Mouse (Mus musculus) CH12.LX (cell line): ENCODE measurements around the gene Uso1. TPM values are rescaled to one million over a fixed set of nuclear protein-coding genes. Genes with fewer than 3 reads are reported as not detected.

ENCODE experiments used
- DNase-seq: peaks from one replicate; pipeline ENCODE4 v3.0.0-alpha.2; 2013; ENCODE audit errors: extremely low read depth
- H3K27ac ChIP-seq: 2 replicates; pipeline ENCODE4 v1.5.1; 2012; ENCODE audit warnings: low read depth, mild to moderate bottlenecking, control low read depth, moderate library complexity; ENCODE audit not compliant: insufficient read depth
- H3K27me3 ChIP-seq: replicated peaks from 2 replicates; pipeline ENCODE3; 2012; ENCODE audit warnings: inconsistent platforms
- H3K36me3 ChIP-seq, 2 experiments: replicated peaks in 1 of 2; 2 replicates each; pipeline versions ENCODE3 to v1.6.1; 2012; ENCODE audit warnings: inconsistent platforms in 1 of 2, low read length in 1 of 2, mild to moderate bottlenecking in 1 of 2, mixed read lengths in 1 of 2, moderate library complexity in 1 of 2; ENCODE audit not compliant: control insufficient read depth in 1 of 2, insufficient read depth in 1 of 2
- H3K4me1 ChIP-seq, 2 experiments: 2 replicates each; pipeline ENCODE4 v1.6.1; 2012; ENCODE audit warnings: inconsistent platforms in 1 of 2, moderate library complexity in 1 of 2; ENCODE audit not compliant: insufficient read depth in 2 of 2, control insufficient read depth in 1 of 2
- H3K4me2 ChIP-seq: 2 replicates; pipeline ENCODE4 v1.6.1; 2012; ENCODE audit warnings: low read depth, mild to moderate bottlenecking, control low read depth; ENCODE audit not compliant: poor library complexity, insufficient read depth, severe bottlenecking
- H3K4me3 ChIP-seq, 3 experiments: fragments of 150-350 bp in 1 of 3; sonication (generic) in 1 of 3; replicated peaks in 1 of 3; 2 replicates each; pipeline versions ENCODE3 to v1.5.1; 2011 to 2012; ENCODE audit warnings: low read depth in 2 of 3, low read length in 2 of 3, mild to moderate bottlenecking in 2 of 3, moderate library complexity in 2 of 3, control low read depth in 1 of 3, improper control_type of control experiment in 1 of 3, inconsistent platforms in 1 of 3, mixed read lengths in 1 of 3; ENCODE audit not compliant: poor library complexity in 1 of 3
- H3K79me2 ChIP-seq: replicated peaks from 2 replicates; pipeline ENCODE4 v1.6.1; 2012; ENCODE audit warnings: mild to moderate bottlenecking, moderate library complexity; ENCODE audit not compliant: control insufficient read depth, poor library complexity, insufficient read depth, severe bottlenecking; ENCODE audit errors: extremely low read depth
- H3K9ac ChIP-seq: 2 replicates; pipeline ENCODE4 v1.6.1; 2012; ENCODE audit warnings: low read depth, mild to moderate bottlenecking, control low read depth, moderate library complexity; ENCODE audit not compliant: insufficient read depth
- H3K9me3 ChIP-seq: replicated peaks from 2 replicates; pipeline ENCODE3; 2012; ENCODE audit warnings: low read length, inconsistent platforms, mixed read lengths
- BHLHE40 ChIP-seq: IDR thresholded peaks from 2 replicates; pipeline ENCODE4 v1.6.1; 2011; ENCODE audit warnings: mild to moderate bottlenecking, low read depth, low read length, improper control_type of control experiment
- ELF1 ChIP-seq: IDR thresholded peaks from 2 replicates; pipeline ENCODE4 v1.6.1; 2014; ENCODE audit warnings: low read depth, mild to moderate bottlenecking, inconsistent platforms, low read length, improper control_type of control experiment
- GABPA ChIP-seq: IDR thresholded peaks from 2 replicates; pipeline ENCODE4 v1.6.1; 2012; ENCODE audit warnings: low read depth, low read length, improper control_type of control experiment, inconsistent platforms; ENCODE audit not compliant: insufficient replicate concordance
- JUND ChIP-seq: conservative IDR thresholded peaks from 2 replicates; pipeline ENCODE4 v1.6.1; 2011; ENCODE audit warnings: low read depth, low read length, improper control_type of control experiment
- MAFK ChIP-seq: IDR thresholded peaks from 2 replicates; pipeline ENCODE4 v1.6.1; 2011; ENCODE audit warnings: low read length, improper control_type of control experiment; ENCODE audit not compliant: insufficient replicate concordance
- MAX ChIP-seq: IDR thresholded peaks from 2 replicates; pipeline ENCODE4 v1.6.1; 2011; ENCODE audit warnings: low read length, improper control_type of control experiment
- MAZ ChIP-seq: IDR thresholded peaks from 2 replicates; pipeline ENCODE4 v1.6.1; 2012; ENCODE audit warnings: low read depth, mild to moderate bottlenecking, inconsistent platforms, low read length, improper control_type of control experiment, moderate library complexity
- NELFE ChIP-seq: IDR thresholded peaks from 2 replicates; pipeline ENCODE4 v1.6.1; 2011; ENCODE audit warnings: low read depth, low read length, improper control_type of control experiment
- PAX5 ChIP-seq: IDR thresholded peaks from 2 replicates; pipeline ENCODE4 v1.6.1; 2012; ENCODE audit warnings: low read length, inconsistent platforms, mixed read lengths
- POLR2A ChIP-seq: IDR thresholded peaks from 2 replicates; pipeline ENCODE4 v1.6.1; 2011; ENCODE audit warnings: low read depth, mild to moderate bottlenecking, improper control_type of control experiment, low read length
- RCOR1 ChIP-seq: conservative IDR thresholded peaks from 2 replicates; pipeline ENCODE4 v1.6.1; 2012; ENCODE audit warnings: low read depth, mild to moderate bottlenecking, inconsistent platforms, low read length, improper control_type of control experiment
- SIN3A ChIP-seq: IDR thresholded peaks from 2 replicates; pipeline ENCODE4 v1.6.1; 2012; ENCODE audit warnings: low read length, improper control_type of control experiment, inconsistent platforms
- SMC3 ChIP-seq: IDR thresholded peaks from 2 replicates; pipeline ENCODE4 v1.6.1; 2011; ENCODE audit warnings: low read depth, low read length, improper control_type of control experiment
- TBP ChIP-seq: conservative IDR thresholded peaks from 2 replicates; pipeline ENCODE4 v1.6.1; 2011; ENCODE audit warnings: low read depth, low read length, improper control_type of control experiment
- TCF12 ChIP-seq: IDR thresholded peaks from 2 replicates; pipeline ENCODE4 v1.6.1; 2014; ENCODE audit warnings: low read depth, mild to moderate bottlenecking, inconsistent platforms, low read length, improper control_type of control experiment
- UBTF ChIP-seq: IDR thresholded peaks from 2 replicates; pipeline ENCODE4 v1.6.1; 2012; ENCODE audit warnings: low read depth, mild to moderate bottlenecking, inconsistent platforms, low read length, improper control_type of control experiment, moderate library complexity
- USF1 ChIP-seq: IDR thresholded peaks from 2 replicates; pipeline ENCODE4 v1.6.1; 2014; ENCODE audit warnings: low read depth, mild to moderate bottlenecking, inconsistent platforms, low read length, improper control_type of control experiment
- ZC3H11A ChIP-seq: IDR thresholded peaks from 2 replicates; pipeline ENCODE4 v1.6.1; 2012; ENCODE audit warnings: low read depth, mild to moderate bottlenecking, inconsistent platforms, low read length, improper control_type of control experiment
- ZKSCAN1 ChIP-seq: IDR thresholded peaks from 2 replicates; pipeline ENCODE4 v1.6.1; 2012; ENCODE audit warnings: low read depth, inconsistent platforms, low read length, improper control_type of control experiment, borderline replicate concordance
- dilution Hi-C: fragments of 300-500 bp; cut with MboI; formaldehyde crosslinking; loops from 2 replicates; pipeline ENCODE4 v1.14.3; 2020; ENCODE audit warnings: low sequenced_read_pairs; ENCODE audit not compliant: extremely low pct_unique_long_range_greater_than_20kb, extremely low pct_ligation_motif_present
- in situ Hi-C: fragments of 300-500 bp; cut with MboI; formaldehyde crosslinking; loops from 3 replicates; pipeline ENCODE4 v1.14.3; 2019; ENCODE audit warnings: low sequenced_read_pairs, low pct_ligation_motif_present, low pct_unique_long_range_greater_than_20kb, mixed read lengths
- polyA plus RNA-seq: library from polyadenylated mRNA; unstranded; fragments of >175 nt; gene quantifications from 2 replicates; pipeline ENCODE4 v1.2.1, GENCODE M21; 2012; ENCODE audit warnings: low read depth; ENCODE audit not compliant: insufficient read length
- total RNA-seq, 2 experiments: library from RNA; depleted of rRNA; stranded (reverse); fragments of 300-350 nt in 1 of 2; fragments of >200 nt in 1 of 2; gene quantifications; 2 replicates each; pipeline ENCODE4 v1.2.3; 2012 to 2014

Uso1 gene
- total and polyA plus RNA-seq, 3 experiments: 19.9 to 63.7 (median 20.9) TPM

DNA sequence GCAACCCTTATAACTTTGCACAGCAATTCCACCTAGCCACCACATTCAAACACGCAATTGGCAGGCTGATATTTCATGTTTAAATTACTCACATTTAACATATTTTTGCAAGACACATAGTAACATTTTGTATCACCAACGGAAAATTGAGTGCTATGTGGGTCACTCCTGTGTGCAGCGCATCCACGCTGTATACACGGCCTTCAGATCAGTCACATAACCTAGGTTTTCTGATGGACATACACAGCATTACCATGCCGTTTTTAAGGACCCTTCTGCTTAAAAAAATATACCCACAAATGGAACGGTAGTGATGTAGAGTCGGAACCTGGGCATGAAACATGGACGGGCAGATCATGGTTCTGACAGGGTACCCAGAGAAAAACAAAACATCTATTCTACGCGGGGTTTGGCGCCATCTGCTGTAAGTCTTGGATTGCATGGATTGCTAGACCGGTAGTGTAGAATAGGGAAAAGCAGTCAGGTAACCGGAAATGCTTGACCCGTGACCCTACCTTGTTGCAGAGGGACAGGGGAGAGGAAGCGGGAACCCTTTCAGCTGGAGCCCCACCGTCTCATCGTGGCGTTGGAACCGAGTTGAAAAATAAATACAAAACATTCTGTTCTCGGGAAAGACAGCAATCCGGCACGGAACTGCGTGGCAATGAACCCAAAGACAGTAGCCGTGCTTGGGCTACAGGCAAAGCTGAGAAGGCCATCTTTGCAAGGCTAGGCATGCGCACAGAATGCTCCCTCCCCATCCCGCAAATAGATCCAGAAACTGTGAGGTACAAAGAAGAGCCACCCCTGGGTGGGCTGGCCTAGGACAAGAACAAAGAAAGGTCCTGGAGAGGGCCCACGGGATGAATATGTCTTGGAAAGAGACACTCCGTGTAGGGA, 101.8 kb downstream of the Uso1 start (continued):
- TF ChIP-seq TBP: no peak
- TF ChIP-seq GABPA: no peak
- TF ChIP-seq MAFK: no peak
- TF ChIP-seq ZKSCAN1: no peak
- TF ChIP-seq MAZ: no peak
- TF ChIP-seq, all 38 proteins: peak for 8

DNA sequence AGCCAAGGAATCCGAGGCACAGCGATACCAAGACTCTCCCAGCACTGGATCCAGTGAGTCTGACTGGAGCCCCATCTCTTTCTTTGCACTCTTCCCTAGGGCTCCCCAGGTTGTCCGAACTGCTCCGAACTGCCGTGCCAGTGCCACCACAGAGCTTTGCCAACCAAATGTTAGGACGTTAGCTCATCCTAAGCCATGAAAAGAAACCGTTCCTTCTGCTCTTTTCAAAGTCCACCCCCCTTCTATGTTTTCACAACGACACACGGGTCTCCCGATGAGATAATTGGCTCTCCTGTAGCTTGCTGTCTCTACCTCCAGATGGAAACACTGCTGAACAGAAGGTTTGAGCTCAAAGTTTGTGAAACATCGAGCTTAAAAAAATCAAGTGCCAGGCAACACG, 103.0 kb downstream of the Uso1 start:
- in situ Hi-C loops: no loop called here
- Histone ChIP-seq H3K36me3 (peaks cover 0 to 3% of the 10 kb centered on the region in 2 experiments), H3K9ac (no peak overlapping the region), H3K27ac (no peak overlapping the region)
- DNase-seq: no peak
- no peak for TF ChIP-seq JUND
- TF ChIP-seq MAFK: no peak
- TF ChIP-seq, all 38 proteins: peak for 0
- dilution Hi-C loops: no loop called here
- H3K79me2 ChIP-seq: no peaks in the 10 kb centered on the region
- no peak overlapping the region for H3K4me2 ChIP-seq
- no peak overlapping the region for H3K4me3 ChIP-seq
- peaks cover 6 to 21% of the 10 kb centered on the region in 2 experiments for H3K4me1 ChIP-seq
- H3K9me3 ChIP-seq: no peaks in the 10 kb centered on the region
- no peaks in the 10 kb centered on the region for H3K27me3 ChIP-seq

DNA sequence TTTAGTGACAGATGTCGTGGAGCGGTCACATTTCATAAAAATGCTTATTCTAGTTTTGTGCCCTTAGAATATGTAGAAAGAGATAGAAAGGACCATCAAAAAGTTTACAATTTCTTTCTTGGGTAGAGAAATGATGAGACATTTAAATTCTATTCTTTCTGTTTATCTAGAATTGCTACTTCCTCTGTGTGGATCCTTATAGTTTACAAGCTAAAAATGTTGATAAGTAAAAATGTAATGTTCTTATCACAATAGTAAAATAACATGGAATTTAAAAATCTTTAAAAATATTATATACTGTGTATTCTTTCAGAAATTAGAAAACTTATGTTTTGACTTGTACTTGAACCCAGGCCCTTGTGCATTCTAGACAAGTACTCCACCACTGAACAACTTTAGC, 107.2 kb downstream of the Uso1 start:
- H3K27ac ChIP-seq: no peak overlapping the region
- no peak overlapping the region for H3K4me3 ChIP-seq
- dilution Hi-C loops: no loop called here
- H3K4me1 ChIP-seq: peaks cover 3 to 9% of the 10 kb centered on the region in 2 experiments; a peak in 3 of 4 replicates
- H3K36me3 ChIP-seq: peaks cover 0 to 3% of the 10 kb centered on the region in 2 experiments
- DNase-seq: no peak
- no peaks in the 10 kb centered on the region for H3K9me3 ChIP-seq
- no peak overlapping the region for H3K4me2 ChIP-seq
- H3K79me2 ChIP-seq: no peaks in the 10 kb centered on the region
- no peak overlapping the region for H3K9ac ChIP-seq
- no peaks in the 10 kb centered on the region for H3K27me3 ChIP-seq
- TF ChIP-seq NELFE (no peak), MAZ (no peak), JUND (no peak), MAX (no peak), ZC3H11A (no peak), PAX5 (no peak), RCOR1 (no peak), TCF12 (no peak), BHLHE40 (no peak), SIN3A (no peak), TBP (no peak), USF1 (no peak), ELF1 (no peak), POLR2A (no peak), SMC3 (no peak), UBTF (no peak)
- in situ Hi-C loops: no loop called here
